Mouse (Mus musculus) cerebellum, adult 11 months (tissue): Measurements from ENCODE around the gene Gm21680.
"Not testable (repeated sequence)": the region's sequence is repeated elsewhere in the genome, so short reads cannot be mapped to it uniquely, and the experiment has no call there.

ENCODE experiments used
- DNase-seq: peaks from one replicate; pipeline ENCODE4 v3.0.0; 2022

The Gm21680 gene

DNA sequence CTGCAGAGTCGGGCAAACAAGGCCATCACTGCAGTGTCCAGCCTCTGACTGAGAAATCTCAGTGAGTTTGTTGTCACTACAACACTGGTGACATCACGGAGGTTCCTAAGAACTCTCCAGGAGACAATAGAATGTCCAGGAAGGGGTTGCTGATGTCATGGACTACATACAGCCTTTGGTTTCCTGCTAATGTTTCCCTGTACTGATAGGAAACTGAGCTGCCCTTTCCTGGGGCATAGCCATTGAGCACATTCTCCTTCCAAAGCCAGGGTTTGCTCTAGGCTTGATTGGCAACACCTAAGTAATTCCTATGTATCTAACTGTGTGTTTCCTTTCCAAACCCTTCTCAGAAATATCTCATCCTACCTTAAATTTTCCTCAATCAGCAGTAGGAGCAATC lies at the start of gene Gm21680:
Gene Gm21680 (minus strand): TSS at position 101 of the 400 bp plus-strand sequence.
- DNase-seq, result not testable (repeated sequence)

DNA sequence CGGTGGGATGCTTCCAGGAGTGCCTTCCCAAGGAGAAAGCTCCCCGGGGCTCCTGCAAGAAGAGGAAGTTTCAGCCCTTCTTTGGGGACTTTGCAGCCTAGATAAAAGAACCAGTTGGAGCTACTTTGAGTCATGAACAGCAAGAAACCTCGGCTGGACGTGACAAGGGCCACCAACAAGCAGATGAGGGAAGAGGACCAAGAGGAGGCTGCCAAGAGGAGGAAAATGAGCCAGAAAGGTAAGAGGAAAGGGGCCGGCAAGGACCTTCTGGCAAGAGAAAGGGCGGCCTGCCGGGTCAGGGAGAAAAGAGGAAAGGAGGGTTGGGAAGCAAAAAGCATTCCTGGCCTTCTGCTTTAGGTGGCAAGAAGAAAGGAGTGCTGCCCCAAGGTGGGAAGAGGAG lies 35.2 kb upstream of the Gm21680 start:
- DNase-seq, result not testable (repeated sequence)

DNA sequence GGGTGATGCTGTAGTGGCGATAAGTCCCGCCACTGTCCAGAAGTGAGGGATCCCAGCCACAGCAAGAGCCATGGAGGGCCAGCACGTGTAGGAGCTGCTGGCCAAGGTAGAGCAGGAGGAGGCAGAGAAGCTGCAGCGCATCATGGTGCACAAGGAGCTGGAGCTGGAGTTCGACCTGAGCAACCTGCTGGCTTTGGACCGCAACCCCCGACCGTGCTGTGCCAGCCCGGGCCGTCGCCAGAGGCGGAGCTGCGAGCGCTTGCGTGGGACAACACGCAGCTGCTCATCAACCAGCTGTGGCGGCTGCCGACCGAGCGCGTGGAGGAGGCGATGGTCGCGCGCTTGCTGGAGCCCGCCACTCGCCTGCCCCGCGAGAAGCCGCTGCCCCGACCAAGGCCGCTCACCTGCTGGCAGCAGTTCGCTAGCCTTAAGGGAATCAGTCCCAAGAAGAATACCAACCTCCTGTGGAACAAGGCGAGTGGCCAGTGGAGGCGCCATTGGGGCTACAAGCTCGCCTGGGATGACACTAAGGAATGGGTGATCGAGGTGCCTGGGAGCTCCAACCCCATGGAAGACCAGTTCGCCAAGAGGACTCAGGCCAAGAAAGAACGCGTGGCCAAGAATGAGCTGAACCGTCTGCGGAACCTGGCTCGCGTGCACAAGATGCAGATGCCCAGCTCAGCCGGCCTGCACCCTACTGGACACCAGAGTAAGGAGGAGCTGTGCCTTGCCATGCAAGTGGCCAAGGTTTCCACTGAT lies 34.7 kb upstream of the Gm21680 start:
- peak; percentile 12 for DNase-seq

DNA sequence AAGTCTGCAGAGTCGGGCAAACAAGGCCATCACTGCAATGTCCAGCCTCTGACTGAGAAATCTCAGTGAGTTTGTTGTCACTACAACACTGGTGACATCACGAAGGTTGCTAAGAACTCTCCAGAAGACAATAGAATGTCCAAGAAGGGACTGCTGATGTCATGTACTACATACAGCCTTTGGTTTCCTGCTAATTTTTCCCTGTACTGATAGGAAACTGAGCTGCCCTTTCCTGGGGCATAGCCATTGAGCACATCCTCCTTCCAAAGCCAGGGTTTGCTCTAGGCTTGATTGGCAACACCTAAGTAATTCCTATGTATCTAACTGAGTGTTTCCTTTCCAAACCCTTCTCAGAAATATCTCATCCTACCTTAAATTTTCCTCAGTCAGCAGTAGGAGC lies 32.2 kb upstream of the Gm21680 start, which contains the start of gene Gm1979:
Gene Gm1979 (minus strand): TSS at position 101 of the 400 bp plus-strand sequence.
- DNase-seq, result not testable (repeated sequence)

DNA sequence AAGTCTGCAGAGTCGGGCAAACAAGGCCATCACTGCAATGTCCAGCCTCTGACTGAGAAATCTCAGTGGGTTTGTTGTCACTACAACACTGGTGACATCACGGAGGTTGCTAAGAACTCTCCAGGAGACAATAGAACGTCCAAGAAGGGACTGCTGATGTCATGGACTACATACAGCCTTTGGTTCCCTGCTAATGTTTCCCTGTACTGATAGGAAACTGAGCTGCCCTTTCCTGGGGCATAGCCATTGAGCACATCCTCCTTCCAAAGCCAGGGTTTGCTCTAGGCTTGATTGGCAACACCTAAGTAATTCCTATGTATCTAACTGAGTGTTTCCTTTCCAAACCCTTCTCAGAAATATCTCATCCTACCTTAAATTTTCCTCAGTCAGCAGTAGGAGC lies 16.1 kb upstream of the Gm21680 start, which contains the start of gene Gm21698:
Gene Gm21698 (minus strand): TSS at position 101 of the 400 bp plus-strand sequence.
- not testable (repeated sequence) for DNase-seq

DNA sequence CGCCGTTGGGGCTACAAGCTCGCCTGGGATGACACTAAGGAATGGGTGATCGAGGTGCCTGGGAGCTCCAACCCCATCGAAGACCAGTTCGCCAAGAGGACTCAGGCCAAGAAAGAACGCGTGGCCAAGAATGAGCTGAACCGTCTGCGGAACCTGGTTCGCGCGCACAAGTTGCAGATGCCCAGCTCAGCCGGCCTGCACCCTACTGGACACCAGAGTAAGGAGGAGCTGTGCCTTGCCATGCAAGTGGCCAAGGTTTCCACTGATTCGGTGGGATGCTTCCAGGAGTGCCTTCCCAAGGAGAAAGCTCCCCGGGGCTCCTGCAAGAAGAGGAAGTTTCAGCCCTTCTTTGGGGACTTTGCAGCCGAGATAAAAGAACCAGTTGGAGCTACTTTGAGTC lies 15.4 kb downstream of the Gm21680 start:
- not testable (repeated sequence) for DNase-seq

DNA sequence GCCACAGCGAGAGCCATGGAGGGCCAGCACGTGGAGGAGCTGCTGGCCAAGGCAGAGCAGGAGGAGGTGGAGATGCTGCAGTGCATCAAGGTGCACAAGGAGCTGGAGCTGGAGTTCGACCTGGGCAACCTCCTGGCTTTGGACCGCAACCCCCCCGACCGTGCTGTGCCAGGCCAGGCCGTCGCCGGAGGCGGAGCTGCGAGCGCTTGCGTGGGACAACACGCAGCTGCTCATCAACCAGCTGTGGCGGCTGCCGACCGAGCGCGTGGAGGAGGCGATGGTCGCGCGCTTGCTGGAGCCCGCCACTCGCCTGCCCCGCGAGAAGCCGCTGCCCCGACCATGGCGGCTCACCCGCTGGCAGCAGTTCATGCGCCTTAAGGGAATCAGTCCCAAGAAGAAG lies 15.9 kb downstream of the Gm21680 start:
- not testable (repeated sequence) for DNase-seq

DNA sequence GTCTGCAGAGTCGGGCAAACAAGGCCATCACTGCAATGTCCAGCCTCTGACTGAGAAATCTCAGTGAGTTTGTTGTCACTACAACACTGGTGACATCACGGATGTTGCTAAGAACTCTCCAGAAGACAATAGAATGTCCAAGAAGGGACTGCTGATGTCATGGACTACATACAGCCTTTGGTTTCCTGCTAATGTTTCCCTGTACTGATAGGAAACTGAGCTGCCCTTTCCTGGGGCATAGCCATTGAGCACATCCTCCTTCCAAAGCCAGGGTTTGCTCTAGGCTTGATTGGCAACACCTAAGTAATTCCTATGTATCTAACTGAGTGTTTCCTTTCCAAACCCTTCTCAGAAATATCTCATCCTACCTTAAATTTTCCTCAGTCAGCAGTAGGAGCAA lies 18.1 kb downstream of the Gm21680 start, which contains the start of gene Gm21671:
Gene Gm21671 (minus strand): TSS at position 101 of the 400 bp plus-strand sequence.
- DNase-seq, result not testable (repeated sequence)

DNA sequence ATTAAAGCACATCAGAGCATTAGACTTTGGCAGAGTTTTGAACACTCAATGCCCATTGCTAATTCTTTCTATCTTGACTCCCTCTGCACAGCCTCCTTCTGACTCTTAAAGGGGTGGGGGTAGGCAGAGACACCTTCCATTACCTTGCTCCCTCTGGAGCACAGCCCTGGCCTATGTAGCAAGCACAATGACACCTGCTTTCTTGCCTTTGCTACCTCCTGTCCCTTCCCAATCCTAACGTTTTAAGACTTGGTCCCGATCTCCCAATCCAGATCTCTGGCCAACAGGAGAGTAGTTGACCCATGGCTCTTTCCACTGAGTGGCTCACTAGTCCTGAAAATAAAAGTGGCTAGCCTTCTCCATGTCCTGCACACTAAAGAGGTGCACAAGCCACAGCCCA lies 27.1 kb downstream of the Gm21680 start:
- DNase-seq, result not testable (repeated sequence)

DNA sequence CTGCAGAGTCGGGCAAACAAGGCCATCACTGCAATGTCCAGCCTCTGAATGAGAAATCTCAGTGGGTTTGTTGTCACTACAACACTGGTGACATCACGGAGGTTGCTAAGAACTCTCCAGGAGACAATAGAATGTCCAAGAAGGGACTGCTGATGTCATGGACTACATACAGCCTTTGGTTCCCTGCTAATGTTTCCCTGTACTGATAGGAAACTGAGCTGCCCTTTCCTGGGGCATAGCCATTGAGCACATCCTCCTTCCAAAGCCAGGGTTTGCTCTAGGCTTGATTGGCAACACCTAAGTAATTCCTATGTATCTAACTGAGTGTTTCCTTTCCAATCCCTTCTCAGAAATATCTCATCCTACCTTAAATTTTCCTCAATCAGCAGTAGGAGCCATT lies 30.2 kb downstream of the Gm21680 start, which contains the start of gene Gm21663:
Gene Gm21663 (minus strand): TSS at position 101 of the 400 bp plus-strand sequence.
- not testable (repeated sequence) for DNase-seq
